Comparison of ENCODE assay signal across 21 mouse cellular contexts in the genomic region with DNA sequence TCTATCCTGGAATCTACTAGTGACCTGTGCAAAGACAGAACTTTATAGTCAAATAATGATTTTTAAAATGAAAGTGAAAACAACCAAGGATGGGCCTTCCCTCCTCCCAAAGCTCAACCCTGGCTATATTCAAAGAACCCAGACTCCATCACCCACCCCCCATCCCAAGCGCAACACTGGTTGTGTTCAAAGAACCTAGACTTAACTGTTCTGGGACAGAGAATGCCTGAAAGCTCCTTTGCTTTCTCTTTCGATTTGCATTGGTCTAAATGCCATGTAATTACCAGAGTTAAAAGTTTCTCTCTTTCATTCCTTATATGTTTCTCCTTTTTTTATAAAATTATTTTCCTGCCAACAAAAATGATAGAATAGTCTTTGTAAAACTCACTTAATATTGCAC.
DNase-seq lines count a peak whose midpoint lies in the region; ATAC-seq lines count a peak whose summit lies in the region.
"Had no signal": no experiment of that assay in that cellular context is flagged by ENCODE, and none has a peak within 500 bp of the region (broad histone marks: within the 10 kb centered on the region; RNA-seq: fewer than 3 reads in every experiment).

No protein-coding gene starts in this region.

- DNase-seq in CD4-positive, CD25-positive, alpha-beta regulatory T cell, adult 2 months (ENCODE audit: low read depth, low spot score): peak; percentile 41
- no peak for DNase-seq in adrenal gland, adult 2 months
- DNase-seq in frontal cortex, postnatal 14 days (ENCODE audit: low spot score in 2 of 2): no peak
- DNase-seq in kidney, adult 9 months: no peak
- DNase-seq: adrenal gland, adult 8-10 months; adrenal gland, postnatal 25 days; cerebellum, adult 11-12 months; cerebellum, adult 8-10 months; cerebellum, postnatal 10 days; cerebellum, postnatal 36 days; embryo, embryonic 11 days; gastrocnemius, postnatal 10 days; gastrocnemius, postnatal 36 days; heart, adult 2 months; heart, postnatal 14 days; heart, postnatal 4 days had no signal

- ATAC-seq in activated CD4-positive, CD25-positive, alpha-beta regulatory T cell, adult 4 months: peak; percentile 73
- 0 out of 2 replicates have a peak, but pooled peaks have one; percentile 24 for ATAC-seq in megakaryocyte, adult 5-6 weeks (ENCODE audit: poor library complexity, severe bottlenecking)
- ATAC-seq: forebrain, embryonic 15.5 days; intestine, embryonic 16.5 days; Patski had no signal
